Mouse (Mus musculus) myocyte (in vitro differentiated cells): ENCODE results near the gene Fam234a. TPM values are rescaled to one million over a fixed set of nuclear protein-coding genes. Genes with fewer than 3 reads are reported as not detected.
"Not testable (repeated sequence)": the region's sequence is repeated elsewhere in the genome, so short reads cannot be mapped to it uniquely, and the experiment has no call there.

Experiments used
- H3K27me3 ChIP-seq: one replicate; pipeline ENCODE4 v1.6.1; 2011; ENCODE audit not compliant: control insufficient read depth, insufficient read depth, insufficient read length
- H3K36me3 ChIP-seq: one replicate; pipeline ENCODE4 v1.6.1; 2011; ENCODE audit not compliant: control insufficient read depth, insufficient read depth
- H3K4me2 ChIP-seq: one replicate; pipeline ENCODE4 v1.6.1; 2011; ENCODE audit warnings: low read depth, control low read depth
- H3K4me3 ChIP-seq: one replicate; pipeline ENCODE4 v1.5.1; 2011; ENCODE audit warnings: mild to moderate bottlenecking, control low read depth, moderate library complexity
- H3K79me2 ChIP-seq: one replicate; pipeline ENCODE4 v1.6.1; 2011; ENCODE audit not compliant: control insufficient read depth, insufficient read depth
- H3ac ChIP-seq: one replicate; pipeline ENCODE4 v1.6.1; 2011; ENCODE audit not compliant: control insufficient read depth, insufficient read length
- CEBPB ChIP-seq: IDR thresholded peaks from 2 replicates; pipeline ENCODE4 v1.6.1; 2011; ENCODE audit warnings: mild to moderate bottlenecking, moderate library complexity; ENCODE audit not compliant: poor library complexity, insufficient read depth, severe bottlenecking
- E2F4 ChIP-seq: IDR thresholded peaks from one replicate; pipeline ENCODE4 v1.6.1; 2011; ENCODE audit warnings: mild to moderate bottlenecking, control low read depth, moderate library complexity; ENCODE audit not compliant: insufficient read depth
- MAX ChIP-seq: IDR thresholded peaks from one replicate; pipeline ENCODE4 v1.6.1; 2011; ENCODE audit warnings: low read depth, mild to moderate bottlenecking, control low read depth
- MYOD1 ChIP-seq, 3 experiments: IDR thresholded peaks; one replicate each; pipeline ENCODE4 v1.6.1; 2011; ENCODE audit warnings: control low read depth in 2 of 3, low read depth in 2 of 3, mild to moderate bottlenecking in 2 of 3, moderate library complexity in 1 of 3; ENCODE audit not compliant: insufficient read length in 2 of 3, control insufficient read depth in 1 of 3
- MYOG ChIP-seq, 3 experiments: IDR thresholded peaks; one replicate each; pipeline ENCODE4 v1.6.1; 2011; ENCODE audit warnings: control low read depth in 2 of 3, low read depth in 2 of 3, mild to moderate bottlenecking in 2 of 3; ENCODE audit not compliant: insufficient read length in 2 of 3, control insufficient read depth in 1 of 3, insufficient read depth in 1 of 3
- POLR2A ChIP-seq: IDR thresholded peaks from one replicate; pipeline ENCODE4 v1.6.1; 2011; ENCODE audit warnings: low read depth, mild to moderate bottlenecking, control low read depth, moderate library complexity; ENCODE audit not compliant: insufficient read length
- POLR2AphosphoS2 ChIP-seq: IDR thresholded peaks from one replicate; pipeline ENCODE4 v1.6.1; 2011; ENCODE audit warnings: low read depth, control low read depth; ENCODE audit not compliant: insufficient read length
- REST ChIP-seq: IDR thresholded peaks from one replicate; pipeline ENCODE4 v1.6.1; 2011; ENCODE audit warnings: mild to moderate bottlenecking, control low read depth, moderate library complexity; ENCODE audit not compliant: insufficient read depth, insufficient read length
- SRF ChIP-seq: IDR thresholded peaks from one replicate; pipeline ENCODE4 v1.6.1; 2011; ENCODE audit warnings: low read depth; ENCODE audit not compliant: control insufficient read depth, insufficient read length
- TCF12 ChIP-seq: IDR thresholded peaks from one replicate; pipeline ENCODE4 v1.6.1; 2011; ENCODE audit warnings: mild to moderate bottlenecking, control low read depth; ENCODE audit not compliant: poor library complexity, insufficient read depth, severe bottlenecking
- TCF3 ChIP-seq: IDR thresholded peaks from one replicate; pipeline ENCODE4 v1.6.1; 2011; ENCODE audit warnings: low read depth, control low read depth; ENCODE audit not compliant: insufficient read length
- USF1 ChIP-seq: IDR thresholded peaks from one replicate; pipeline ENCODE4 v1.6.1; 2011; ENCODE audit warnings: low read depth, mild to moderate bottlenecking, control low read depth, moderate library complexity
- polyA plus RNA-seq: library from polyadenylated mRNA; unstranded; fragments of >200 nt; fragmentation: generic; extraction: Trizol; gene quantifications from one replicate; pipeline ENCODE4 v1.2.1, GENCODE M21; 2012; ENCODE audit warnings: missing spikeins

The Fam234a gene
- polyA plus RNA-seq, 1 experiment = 65.4 TPM

- Histone ChIP-seq H3K36me3 (peaks cover 39% of the 10 kb centered on the region), H3K79me2 (peaks cover 4% of the 10 kb centered on the region), H3K4me2 (no peak overlapping the region), H3ac (no peak overlapping the region), H3K27me3 (no peaks in the 10 kb centered on the region), H3K4me3 (no peak overlapping the region)
- TF ChIP-seq MYOD1 (IDR thresholded peaks at IDR 0.05; ENCODE audit: control insufficient read depth in 1 of 3, insufficient read length in 2 of 3, low read depth in 2 of 3) (no peak), E2F4 (no peak), POLR2AphosphoS2 (no peak), TCF3 (no peak), REST (no peak), POLR2A (no peak), CEBPB (no peak), SRF (no peak), MYOG (IDR thresholded peaks at IDR 0.05; ENCODE audit: control insufficient read depth in 1 of 3, insufficient read depth in 1 of 3, insufficient read length in 2 of 3, low read depth in 2 of 3) (no peak), MAX (no peak), USF1 (no peak), TCF12 (no peak)
Measured at GRCm38 (mm10) chr17:26272586-26272985, 28.5 kb upstream of the Fam234a start.

GRCm38 (mm10) chr17:26269577-26269976 is 25.5 kb upstream of the Fam234a start:
- H3K4me3 ChIP-seq, H3K27me3 ChIP-seq, H3K79me2 ChIP-seq, H3ac ChIP-seq, H3K4me2 ChIP-seq: not testable (repeated sequence)
- H3K36me3 ChIP-seq = peaks cover 45% of the 10 kb centered on the region

- H3K79me2 ChIP-seq = peaks cover 5% of the 10 kb centered on the region
- H3K4me3 ChIP-seq = no peak overlapping the region
- no peak for TF ChIP-seq REST
- no peak for TF ChIP-seq POLR2AphosphoS2
- no peak for TF ChIP-seq MYOG (IDR thresholded peaks at IDR 0.05; ENCODE audit: control insufficient read depth in 1 of 3, insufficient read depth in 1 of 3, insufficient read length in 2 of 3, low read depth in 2 of 3)
- no peak for TF ChIP-seq TCF3
- TF ChIP-seq USF1 = no peak
- TF ChIP-seq TCF12 = no peak
- no peak for TF ChIP-seq MYOD1 (IDR thresholded peaks at IDR 0.05; ENCODE audit: control insufficient read depth in 1 of 3, insufficient read length in 2 of 3, low read depth in 2 of 3)
- no peak for TF ChIP-seq POLR2A
- TF ChIP-seq E2F4 = no peak
- no peak for TF ChIP-seq CEBPB
- TF ChIP-seq SRF = no peak
- TF ChIP-seq MAX = no peak
- no peaks in the 10 kb centered on the region for H3K27me3 ChIP-seq
- no peak overlapping the region for H3K4me2 ChIP-seq
- H3K36me3 ChIP-seq = peaks cover 50% of the 10 kb centered on the region
- H3ac ChIP-seq = no peak overlapping the region
Measured at GRCm38 (mm10) chr17:26268851-26269250, 24.8 kb upstream of the Fam234a start.

- Histone ChIP-seq H3K27me3 (no peaks in the 10 kb centered on the region), H3ac (no peak overlapping the region), H3K79me2 (peaks cover 51% of the 10 kb centered on the region), H3K4me2 (no peak overlapping the region), H3K36me3 (peaks cover 69% of the 10 kb centered on the region), H3K4me3 (no peak overlapping the region)
- no peak for TF ChIP-seq MAX
- no peak for TF ChIP-seq TCF12
Measured at GRCm38 (mm10) chr17:26262384-26262783, 18.3 kb upstream of the Fam234a start.

DNA sequence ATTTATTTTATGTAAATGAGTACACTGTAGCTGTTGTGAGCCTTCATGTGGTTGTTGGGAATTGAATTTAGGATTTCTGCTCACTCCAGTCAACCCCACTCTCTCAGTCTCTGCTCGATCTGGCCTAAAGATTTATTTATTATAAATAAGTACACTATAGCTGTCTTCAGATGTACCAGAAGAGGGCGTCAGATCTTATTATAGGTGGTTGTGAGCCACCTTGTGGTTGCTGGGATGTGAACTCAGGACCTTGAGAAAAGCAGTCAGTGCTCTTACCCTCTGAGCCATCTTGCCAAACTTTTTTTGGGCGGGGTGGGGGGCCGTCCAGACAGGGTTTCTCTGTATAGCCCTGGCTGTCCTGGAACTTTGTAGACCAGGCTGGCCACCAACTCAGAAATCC is 17.8 kb upstream of the Fam234a start:
- peaks cover 74% of the 10 kb centered on the region for H3K36me3 ChIP-seq
- peaks cover 57% of the 10 kb centered on the region for H3K79me2 ChIP-seq
- no peak overlapping the region for H3ac ChIP-seq
- TF ChIP-seq MAX (no peak), POLR2A (no peak), MYOD1 (IDR thresholded peaks at IDR 0.05; ENCODE audit: control insufficient read depth in 1 of 3, insufficient read length in 2 of 3, low read depth in 2 of 3) (no peak), SRF (no peak), POLR2AphosphoS2 (no peak), TCF3 (no peak), TCF12 (no peak), REST (no peak), E2F4 (no peak), CEBPB (no peak), MYOG (IDR thresholded peaks at IDR 0.05; ENCODE audit: control insufficient read depth in 1 of 3, insufficient read depth in 1 of 3, insufficient read length in 2 of 3, low read depth in 2 of 3) (no peak), USF1 (no peak)
- H3K4me2 ChIP-seq = no peak overlapping the region
- H3K27me3 ChIP-seq = no peaks in the 10 kb centered on the region
- no peak overlapping the region for H3K4me3 ChIP-seq
